Mouse (Mus musculus) intestine, postnatal 0 days (tissue): ENCODE data around the gene Psg19. TPM values are rescaled to one million over a fixed set of nuclear protein-coding genes. Genes with fewer than 3 reads are reported as not detected.
A peak's percentile ranks its signal among the peaks of the same experiment; 100 is the strongest.
"Not testable (repeated sequence)": the region's sequence is repeated elsewhere in the genome, so short reads cannot be mapped to it uniquely, and the experiment has no call there.

Experiments used
- ATAC-seq: fragments of 200-750 bp; cut with Nextera tagmentation; 2 replicates; pipeline ENCODE4 v1.8.0; 2017; ENCODE audit warnings: mild to moderate bottlenecking, moderate TSS enrichment, moderate library complexity
- H3K27ac ChIP-seq: fragments of 300-500 bp; sonication (generic); 2 replicates; pipeline ENCODE4 v1.5.1; 2014; ENCODE audit warnings: mild to moderate bottlenecking, low read depth, low read length, moderate library complexity
- H3K27me3 ChIP-seq: fragments of 300-500 bp; sonication (generic); replicated peaks from 2 replicates; pipeline ENCODE4 v1.6.1; 2014; ENCODE audit warnings: low read length, mixed read lengths; ENCODE audit not compliant: control insufficient read depth, insufficient read depth
- H3K36me3 ChIP-seq: fragments of 300-500 bp; sonication (generic); 2 replicates; pipeline ENCODE4 v1.6.1; 2014; ENCODE audit warnings: mild to moderate bottlenecking, moderate library complexity; ENCODE audit not compliant: control insufficient read depth, insufficient read depth
- H3K4me1 ChIP-seq: fragments of 300-500 bp; sonication (generic); replicated peaks from 2 replicates; pipeline ENCODE4 v1.6.1; 2014; ENCODE audit warnings: antibody characterized with exemption, low read length, mixed read lengths; ENCODE audit not compliant: control insufficient read depth, insufficient read depth
- H3K4me2 ChIP-seq: fragments of 300-500 bp; sonication (generic); replicated peaks from 2 replicates; pipeline ENCODE4 v1.6.1; 2014; ENCODE audit warnings: low read depth, mild to moderate bottlenecking, moderate library complexity
- H3K4me3 ChIP-seq: fragments of 300-500 bp; sonication (generic); 2 replicates; pipeline ENCODE4 v1.5.1; 2014; ENCODE audit warnings: low read depth, low read length
- H3K9ac ChIP-seq: fragments of 300-500 bp; sonication (generic); 2 replicates; pipeline ENCODE4 v1.6.1; 2014; ENCODE audit warnings: mild to moderate bottlenecking, low read depth, low read length
- H3K9me3 ChIP-seq: fragments of 300-500 bp; sonication (generic); 2 replicates; pipeline ENCODE4 v1.6.1; 2016; ENCODE audit warnings: mixed run types; ENCODE audit not compliant: control insufficient read depth
- CTCF ChIP-seq: sonication (generic); IDR thresholded peaks from 2 replicates; pipeline ENCODE4 v1.5.1; 2016; ENCODE audit warnings: low read depth, mild to moderate bottlenecking, control low read depth, antibody characterized with exemption, moderate library complexity
- WGBS: fragments of 180-500 bp; shearing (Covaris S2); extraction: QIAGEN DNeasy Blood & Tissue Kit; methylation state at CpG from one replicate; pipeline ENCODE4 v1.1.7; 2014; 5-methylcytosine and 5-hydroxymethylcytosine counted together
- polyA plus RNA-seq: library from polyadenylated mRNA; unstranded; fragments of >200 nt; fragmentation: Nextera tagmentation; extraction: Ambion mirVana; gene quantifications from 2 replicates; pipeline ENCODE4 v1.2.1, GENCODE M21; 2015

Psg19 gene
- polyA plus RNA-seq, 1 experiment from 2014 or later: not detected

DNA sequence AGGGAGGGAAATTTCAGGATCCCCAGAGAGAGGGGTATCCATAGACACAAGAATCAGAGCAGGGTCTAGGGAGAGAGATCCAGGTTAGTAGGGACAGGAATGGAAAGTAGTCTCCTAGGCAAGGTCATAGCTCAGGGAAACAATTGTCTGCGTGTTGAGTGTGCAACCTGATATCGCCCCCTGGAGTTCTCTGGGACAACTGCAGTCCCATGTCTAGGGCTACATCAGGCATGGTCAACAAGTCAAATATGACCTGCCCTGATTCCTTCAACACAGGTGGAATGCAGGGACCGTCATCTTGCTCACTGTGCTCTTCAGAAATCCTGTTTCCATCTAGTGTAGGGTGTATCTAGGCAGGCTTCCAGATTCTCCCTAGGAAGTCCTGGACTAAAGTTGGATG, 809 bp upstream of the Psg19 start:
- TF ChIP-seq CTCF: peak; percentile 60
- 44% methylated on average over 3 of the region's 3 CpGs for WGBS
- Histone ChIP-seq H3K27me3 (no peaks in the 10 kb centered on the region), H3K9me3 (no peaks in the 10 kb centered on the region), H3K27ac (no peak overlapping the region), H3K9ac (no peak overlapping the region), H3K4me2 (no peak overlapping the region), H3K4me3 (no peak overlapping the region), H3K36me3 (no peaks in the 10 kb centered on the region), H3K4me1 (no peaks in the 10 kb centered on the region)
- no peak for ATAC-seq

DNA sequence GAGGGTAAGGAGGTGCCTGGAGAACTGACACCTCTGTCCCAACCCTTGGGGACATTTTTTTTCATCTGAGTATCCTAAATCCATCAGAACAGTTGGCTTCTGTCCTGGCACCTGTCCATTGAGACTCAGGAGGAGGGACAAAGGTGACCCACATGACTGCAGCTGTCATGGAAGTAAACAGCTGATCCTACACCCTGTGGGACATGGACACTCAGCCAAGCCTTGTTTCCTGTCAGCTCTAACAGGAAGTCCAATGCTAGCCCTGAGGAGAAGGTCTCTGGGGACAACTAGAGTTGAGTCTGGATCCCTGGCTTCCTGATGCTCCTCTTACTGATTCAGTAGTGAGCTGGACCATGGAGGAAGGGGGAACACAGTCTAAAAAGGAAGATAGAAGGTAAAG, 7.6 kb downstream of the Psg19 start:
- not testable (repeated sequence) for H3K27me3 ChIP-seq, H3K4me2 ChIP-seq, H3K9ac ChIP-seq, H3K9me3 ChIP-seq, H3K4me3 ChIP-seq, H3K27ac ChIP-seq, H3K36me3 ChIP-seq, ATAC-seq, H3K4me1 ChIP-seq

DNA sequence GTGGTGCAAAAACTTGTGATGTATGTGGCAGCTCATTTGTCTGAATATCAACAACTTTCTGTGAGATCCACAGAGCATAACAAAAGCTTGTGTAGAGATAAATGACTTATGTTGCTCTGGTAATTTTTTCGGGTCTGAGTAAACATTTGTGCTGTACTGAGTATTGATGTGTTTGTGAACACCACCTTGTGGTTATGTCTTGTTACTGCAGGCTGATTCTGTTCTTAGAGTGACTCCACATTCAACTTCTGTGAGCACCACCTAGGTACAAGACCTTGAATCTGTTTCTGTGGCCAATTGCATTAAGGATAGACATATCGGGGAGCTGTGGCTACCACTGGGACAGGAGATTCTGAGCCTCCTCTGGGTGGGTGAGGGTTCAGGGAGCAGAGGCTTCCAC, 17.0 kb downstream of the Psg19 start:
- H3K4me3 ChIP-seq, H3K27me3 ChIP-seq, ATAC-seq, H3K27ac ChIP-seq, H3K9ac ChIP-seq, H3K36me3 ChIP-seq, H3K4me1 ChIP-seq, H3K9me3 ChIP-seq, H3K4me2 ChIP-seq: not testable (repeated sequence)
- peak; percentile 64 for TF ChIP-seq CTCF
- 41% methylated on average over 2 of the region's 2 CpGs for WGBS

DNA sequence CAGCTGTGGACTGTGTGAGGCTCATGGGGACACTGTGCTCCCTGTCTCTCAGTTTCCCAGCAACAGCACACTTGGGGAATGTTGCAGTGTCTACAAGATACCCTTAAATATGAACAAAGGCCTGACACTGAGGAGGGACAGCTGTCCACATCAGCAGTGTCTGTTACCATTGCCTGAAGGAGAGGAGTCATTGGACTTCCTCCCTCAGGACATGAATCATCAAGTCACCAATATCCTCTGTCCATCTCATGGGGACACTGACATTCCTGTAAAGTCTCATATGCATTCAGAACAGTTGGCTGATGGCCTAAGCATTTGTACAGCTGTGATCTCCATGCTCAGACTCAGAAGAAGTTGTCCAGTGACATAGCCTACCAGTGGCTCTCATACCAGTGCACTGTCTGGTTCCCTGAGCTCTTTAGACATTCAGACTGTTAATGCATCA, 19.0 kb downstream of the Psg19 start:
- ATAC-seq: no peak

DNA sequence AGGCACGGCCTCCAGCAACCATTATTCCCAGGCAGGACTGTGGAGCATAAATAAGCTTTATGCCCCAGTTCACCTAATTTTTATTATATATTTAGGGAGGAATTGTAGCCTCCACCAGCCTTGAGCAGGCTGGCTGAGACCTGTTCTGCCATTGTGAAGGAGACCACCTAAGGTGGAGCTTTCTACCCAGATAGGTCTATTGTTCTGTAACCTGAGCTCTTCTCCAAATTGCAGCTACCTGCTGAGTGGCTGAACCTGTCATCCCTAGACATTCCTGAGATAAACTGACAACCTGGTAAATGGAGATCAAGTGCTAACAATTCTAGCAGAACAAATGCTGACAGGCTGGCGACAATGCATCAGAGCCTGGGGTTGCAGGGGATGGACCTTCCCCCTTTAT, 35.4 kb downstream of the Psg19 start:
- H3K4me1 ChIP-seq, H3K9ac ChIP-seq, ATAC-seq, H3K4me2 ChIP-seq, H3K27me3 ChIP-seq, H3K4me3 ChIP-seq, H3K9me3 ChIP-seq, H3K36me3 ChIP-seq, H3K27ac ChIP-seq: not testable (repeated sequence)
- no CpG with 5 or more reads among the region's 2 CpGs for WGBS

More for the DNA sequence above, 19.0 kb downstream of the Psg19 start:
- H3K4me1 ChIP-seq: no peaks in the 10 kb centered on the region
- H3K9me3 ChIP-seq: no peaks in the 10 kb centered on the region
- no peak overlapping the region for H3K4me2 ChIP-seq
- H3K27me3 ChIP-seq: no peaks in the 10 kb centered on the region
- no peak for TF ChIP-seq CTCF
- no peaks in the 10 kb centered on the region for H3K36me3 ChIP-seq
- no peak overlapping the region for H3K9ac ChIP-seq
- H3K27ac ChIP-seq: no peak overlapping the region
- no peak overlapping the region for H3K4me3 ChIP-seq

DNA sequence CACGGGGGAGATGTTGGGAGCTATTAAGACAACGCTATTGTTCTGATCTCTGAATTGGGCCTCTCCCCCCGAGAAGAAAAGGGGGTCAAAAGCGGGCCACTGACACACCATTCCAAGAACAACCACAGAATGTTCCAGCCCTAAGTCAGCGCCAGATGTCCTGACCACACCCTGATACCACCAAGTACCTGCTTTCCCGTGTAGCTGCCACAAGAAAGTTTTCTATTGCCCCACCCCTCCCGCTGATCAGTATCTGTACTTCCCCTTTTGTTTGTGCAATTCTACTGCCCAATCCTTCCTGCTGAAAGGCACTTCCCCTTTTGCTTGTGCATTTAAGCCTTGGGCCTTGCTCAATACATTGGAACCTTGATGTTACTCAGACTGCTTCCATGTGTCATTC, 38.2 kb downstream of the Psg19 start:
- not testable (repeated sequence) for H3K9ac ChIP-seq, H3K9me3 ChIP-seq, H3K4me3 ChIP-seq, H3K27me3 ChIP-seq, H3K27ac ChIP-seq, H3K4me2 ChIP-seq, H3K4me1 ChIP-seq, H3K36me3 ChIP-seq, ATAC-seq
- WGBS: 87% methylated on average over 7 of the region's 7 CpGs

- H3K27me3 ChIP-seq, H3K9ac ChIP-seq, H3K4me1 ChIP-seq, H3K9me3 ChIP-seq, H3K36me3 ChIP-seq, H3K4me3 ChIP-seq, H3K27ac ChIP-seq, H3K4me2 ChIP-seq: not testable (repeated sequence)
- 0 out of 2 replicates have a peak, but pooled peaks have one; percentile 31 for ATAC-seq
- TF ChIP-seq CTCF: peak; percentile 91
- 51% methylated on average over 11 of the region's 13 CpGs for WGBS
These were observed 48.3 kb downstream of the Psg19 start for GRCm38 (mm10) chr7:18749896-18750477.
